22 mouse cellular contexts compared by ENCODE assay signal in genomic region chr1:64946106-64946505, GRCm38 (mm10). TPM values are rescaled to one million over a fixed set of nuclear protein-coding genes. Genes with fewer than 3 reads are reported as not detected.
A peak's percentile ranks its signal among the peaks of the same experiment; 100 is the strongest.
DNase-seq lines count a peak whose midpoint lies in the region; ATAC-seq and TF ChIP-seq lines count a peak whose summit lies in the region.
"Had no signal": no experiment of that assay in that cellular context is flagged by ENCODE, and none has a peak within 500 bp of the region (broad histone marks: within the 10 kb centered on the region; RNA-seq: fewer than 3 reads in every experiment).

No protein-coding gene starts in this region.

- H3K4me1 ChIP-seq in heart, embryonic 11.5 days (ENCODE audit: control insufficient read depth, insufficient read depth, low read length): peaks cover 19% of the 10 kb centered on the region
- H3K4me1 ChIP-seq in heart, postnatal 0 days (ENCODE audit: control insufficient read depth, insufficient read depth): peaks cover 23% of the 10 kb centered on the region
- H3K4me1 ChIP-seq: embryonic facial prominence, embryonic 12.5 days had no signal

- 11% methylated on average over 4 of the region's 4 CpGs for WGBS in heart, embryonic 11.5 days (ENCODE audit: insufficient replicate concordance)
- 11% methylated on average over 4 of the region's 4 CpGs for WGBS in heart, postnatal 0 days

- intact Hi-C loops in heart, postnatal 36 days (cut with DNase I): no loop called here
- intact Hi-C loops in heart, postnatal 10 days (cut with DNase I): no loop called here

- no peaks in the 10 kb centered on the region; the same call in 1 of the 2 replicates for H3K36me3 ChIP-seq in heart, embryonic 11.5 days (ENCODE audit: control insufficient read depth, insufficient read depth, low read length)
- no peaks in the 10 kb centered on the region for H3K36me3 ChIP-seq in heart, postnatal 0 days (replicated peaks; ENCODE audit: control insufficient read depth, insufficient read depth, low read length)
- H3K36me3 ChIP-seq: liver, embryonic 13.5 days had no signal

- H3K27ac ChIP-seq in heart, embryonic 11.5 days (ENCODE audit: low read depth, low read length): peak overlapping the region; percentile 74; the same call in 1 of the 2 replicates
- H3K27ac ChIP-seq in heart, postnatal 0 days (ENCODE audit: low read depth): 0 out of 2 replicates have a peak overlapping the region, but pooled peaks have one; percentile 25
- H3K27ac ChIP-seq: embryonic facial prominence, embryonic 12.5 days; hindbrain, postnatal 0 days; kidney, postnatal 0 days; left cerebral cortex, adult 2 months; liver, embryonic 13.5 days; midbrain, embryonic 12.5 days had no signal

- no peak overlapping the region for H3K9ac ChIP-seq in heart, embryonic 11.5 days (ENCODE audit: low read depth, low read length)
- no peak overlapping the region for H3K9ac ChIP-seq in heart, postnatal 0 days (replicated peaks; ENCODE audit: low read depth, low read length)
- H3K9ac ChIP-seq: embryonic facial prominence, embryonic 12.5 days; forebrain, postnatal 0 days; liver, embryonic 13.5 days; midbrain, embryonic 12.5 days had no signal

- no peak overlapping the region for H3K4me2 ChIP-seq in heart, embryonic 11.5 days
- H3K4me2 ChIP-seq in heart, postnatal 0 days (ENCODE audit: low read depth, low read length): no peak overlapping the region
- H3K4me2 ChIP-seq: embryonic facial prominence, embryonic 12.5 days; liver, embryonic 13.5 days; midbrain, embryonic 12.5 days had no signal

- no peaks in the 10 kb centered on the region for H3K9me3 ChIP-seq in heart, embryonic 11.5 days (replicated peaks; ENCODE audit: control insufficient read depth, low read length)
- H3K9me3 ChIP-seq in heart, postnatal 0 days (replicated peaks; ENCODE audit: control insufficient read depth, low read length): 0 out of 2 replicates have a peak, but pooled peaks cover 3% of the 10 kb centered on the region
- H3K9me3 ChIP-seq: embryonic facial prominence, embryonic 12.5 days; liver, embryonic 13.5 days; midbrain, embryonic 12.5 days had no signal

- no peak for TF ChIP-seq CTCF in heart, postnatal 0 days (IDR thresholded peaks at IDR 0.05; ENCODE audit: low read depth)

- no peak for ATAC-seq in heart, embryonic 11.5 days (replicated peaks; ENCODE audit: insufficient number of reproducible peaks, low FRiP score, low TSS enrichment)
- peak; percentile 47; the same call in 1 of the 2 replicates for ATAC-seq in heart, postnatal 0 days (ENCODE audit: insufficient read depth, low read depth)
- ATAC-seq: forebrain, postnatal 0 days; hindbrain, postnatal 0 days had no signal

- peak; percentile 50 to 81 for DNase-seq in adrenal gland, adult (ENCODE audit: inconsistent age in 2 of 2, low spot score in 1 of 2)
- no peak for DNase-seq in adrenal gland, postnatal 4 days (ENCODE audit: low spot score in 2 of 2)
- no peak for DNase-seq in heart, postnatal 36 days
- DNase-seq in heart, postnatal 0 days (ENCODE audit: low spot score): no peak
- no peak for DNase-seq in heart, postnatal 10 days
- peak; percentile 12 for DNase-seq in 416B (ENCODE audit: low read depth)
- DNase-seq in right cerebral cortex, postnatal 4 days: no peak
- DNase-seq: cerebellum, adult 18-20 months; cerebellum, postnatal 25 days; forebrain, postnatal 0 days; gastrocnemius, postnatal 14 days; kidney, adult 11 months; liver, embryonic 13.5 days; lung, adult 2 months; lung, postnatal 14 days; right cerebral cortex, postnatal 25 days had no signal

- H3K4me3 ChIP-seq in heart, embryonic 11.5 days (ENCODE audit: low read depth, low read length): no peak overlapping the region
- no peak overlapping the region for H3K4me3 ChIP-seq in heart, postnatal 0 days (ENCODE audit: low read depth, low read length)
- H3K4me3 ChIP-seq: embryonic facial prominence, embryonic 12.5 days; left cerebral cortex, adult 2 months; liver, embryonic 13.5 days; midbrain, embryonic 12.5 days had no signal

- no peaks in the 10 kb centered on the region for H3K27me3 ChIP-seq in heart, embryonic 11.5 days (ENCODE audit: control insufficient read depth, insufficient read depth, low read length)
- no peaks in the 10 kb centered on the region for H3K27me3 ChIP-seq in heart, postnatal 0 days (ENCODE audit: control insufficient read depth, insufficient read depth, low read length)
- H3K27me3 ChIP-seq: embryonic facial prominence, embryonic 12.5 days; liver, embryonic 13.5 days; midbrain, embryonic 12.5 days had no signal

- no peak for TF ChIP-seq EP300 in heart, postnatal 0 days (IDR thresholded peaks at IDR 0.05; ENCODE audit: low read depth)

RNA-seq across cellular contexts. Expression of gene Plekhm3, which starts 10.5 kb away (rescaled TPM):
- total RNA-seq in adrenal gland, postnatal 4 days (2021): 10 to 100 TPM; 27.0 to 29.2 TPM
- polyA plus RNA-seq in heart, embryonic 11.5 days (2014; fragmentation: Nextera tagmentation; extraction: Ambion mirVana): 9.1 and 9.9 TPM in 2 replicates
- total RNA-seq in heart, postnatal 36 days (2021): 1 to 10 TPM; 7.5 to 8.6 TPM
- 3.1 and 12.4 TPM in 2 replicates for total RNA-seq in heart, postnatal 0 days (2014; rRNA removed; ENCODE audit: low replicate concordance)
- 3.5 and 4.2 TPM in 2 replicates for polyA plus RNA-seq in heart, postnatal 0 days (2015; fragmentation: Nextera tagmentation; extraction: Ambion mirVana)
- 10 to 100 TPM in 1 of 2 experiments, 1 to 10 TPM in 1; 8.8 to 10.7 TPM for total RNA-seq in heart, postnatal 10 days (2021)

Comparison
In these comparisons a context has a peak if more than half of its experiments do, and no peak if none do; other contexts are left out.
1. DNase-seq: peak in adrenal gland, adult (2 of 2) and 416B (single experiment); none in adrenal gland, postnatal 4 days (0 of 2), heart, postnatal 36 days (0 of 2), heart, postnatal 0 days (single experiment), heart, postnatal 10 days (0 of 2) and right cerebral cortex, postnatal 4 days (single experiment).